Mouse (Mus musculus) adrenal gland, adult 10 weeks (tissue): ENCODE measurements around the gene Hist1h2ba. TPM values are rescaled to one million over a fixed set of nuclear protein-coding genes. Genes with fewer than 3 reads are reported as not detected.

ENCODE experiments used
- polyA plus RNA-seq: library from polyadenylated mRNA; stranded (reverse); fragments of 350-450 nt; fragmentation: Illumina TruSeq; extraction: RNeasy Lipid Tissue Mini Kit (QIAGEN cat#74804); gene quantifications from one replicate; pipeline ENCODE4 v1.2.3, GENCODE M21; 2014; ENCODE audit warnings: low read depth, low replicate concordance

The Hist1h2ba gene
- polyA plus RNA-seq, result not detected

DNA sequence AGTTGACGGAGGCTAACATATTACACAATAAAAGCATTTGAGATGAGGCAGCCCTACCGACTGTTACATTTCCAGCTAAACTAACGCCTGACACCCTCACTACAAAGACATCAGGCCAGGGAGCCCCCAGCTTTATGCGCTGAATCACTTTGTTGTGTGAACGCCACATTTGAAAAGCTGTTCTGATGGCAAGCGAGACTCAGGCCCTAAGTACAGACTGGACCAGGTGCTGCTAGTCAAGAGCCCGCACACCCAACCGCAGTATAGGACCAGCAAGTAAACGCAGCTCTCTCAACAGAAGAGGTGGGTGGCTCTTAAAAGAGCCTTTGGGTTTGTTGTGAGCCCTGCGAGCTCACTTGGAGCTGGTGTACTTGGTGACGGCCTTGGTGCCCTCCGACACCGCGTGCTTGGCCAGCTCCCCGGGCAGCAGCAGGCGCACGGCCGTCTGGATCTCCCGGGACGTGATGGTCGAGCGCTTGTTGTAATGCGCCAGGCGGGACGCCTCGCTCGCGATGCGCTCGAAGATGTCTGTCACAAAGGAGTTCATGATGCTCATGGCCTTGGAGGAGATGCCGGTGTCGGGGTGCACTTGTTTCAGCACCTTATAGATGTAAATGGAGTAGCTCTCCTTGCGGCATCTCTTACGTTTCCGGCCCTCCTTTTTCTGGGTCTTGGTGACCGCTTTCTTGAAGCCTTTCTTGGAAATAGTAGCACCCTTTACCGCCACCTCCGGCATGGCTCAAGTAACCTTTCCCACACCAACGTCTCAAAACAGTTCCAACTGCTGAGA lies at the start of gene Hist1h2ba:
TSS of gene Hist1h2ba (minus strand) at position 736 of the 790 bp plus-strand sequence.

DNA sequence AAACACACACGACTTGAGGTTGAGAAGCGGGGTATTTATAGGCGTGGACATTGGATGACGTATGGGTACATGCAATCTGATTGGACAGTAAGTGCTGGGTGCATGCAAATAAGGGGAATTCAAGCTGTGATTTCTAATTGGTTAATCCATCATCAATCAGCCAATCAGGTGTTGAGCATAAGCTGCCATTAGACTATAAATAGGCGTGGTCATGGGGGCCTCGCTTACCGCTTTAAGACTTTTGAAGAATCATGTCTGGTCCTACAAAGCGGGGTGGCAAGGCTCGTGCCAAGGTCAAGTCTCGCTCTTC lies 210 bp upstream of the Hist1h2ba start, which contains the start of gene Hist1h2aa:
TSS of gene Hist1h2aa (plus strand) at position 252 of the 310 bp plus-strand sequence.

DNA sequence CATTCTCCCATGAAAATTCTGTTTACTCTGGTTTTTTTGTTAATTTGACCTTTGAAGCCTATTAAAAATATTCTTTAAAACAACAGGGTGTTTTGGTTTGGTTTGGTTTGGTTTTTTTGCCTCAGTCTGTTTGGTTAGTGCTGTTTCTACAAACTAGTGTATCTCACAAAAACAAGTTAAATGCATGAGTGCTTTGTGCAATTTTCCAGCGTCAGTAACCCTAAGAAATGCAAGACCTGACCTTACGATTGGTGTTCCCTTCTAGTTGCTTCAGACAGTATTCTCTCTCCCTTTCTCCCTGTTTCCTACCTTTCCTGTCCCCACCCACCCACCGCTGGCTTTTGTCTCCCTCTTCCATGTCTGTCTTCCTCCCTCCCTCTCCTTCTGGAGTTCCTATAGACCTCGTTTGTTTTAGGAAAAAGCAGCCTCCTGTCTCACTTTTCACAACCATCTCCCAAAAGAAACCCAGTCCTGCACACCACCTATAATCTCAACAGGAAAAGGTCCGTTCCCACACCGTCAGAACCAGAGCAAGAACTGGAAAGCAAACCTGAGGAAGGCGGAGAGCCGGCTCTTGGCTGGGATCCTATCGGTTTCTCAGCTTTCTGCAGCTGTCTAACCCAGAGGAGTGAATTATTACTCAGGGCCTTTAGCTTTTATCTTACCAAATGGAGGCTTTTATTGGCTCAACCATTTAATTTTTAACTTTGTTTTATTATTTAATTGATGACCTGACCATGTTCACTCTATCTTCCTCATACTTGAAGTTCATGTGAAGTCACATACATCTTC lies 19.4 kb downstream of the Hist1h2ba start, which contains the start of gene Slc17a4:
TSS of gene Slc17a4 (minus strand) at position 634 of the 792 bp plus-strand sequence.

Other genes with a start within 250 kb of the Hist1h2ba start
- gene Hist1h2bc, start 250.0 kb downstream of the Hist1h2ba start, polyA plus RNA-seq, result 322 TPM
- gene Hist1h1t, start 238.3 kb downstream of the Hist1h2ba start, polyA plus RNA-seq, result not detected
- not detected for gene Hist1h4c, start 235.7 kb downstream of the Hist1h2ba start, polyA plus RNA-seq
- gene Hfe, start 223.3 kb downstream of the Hist1h2ba start, polyA plus RNA-seq, result 85.7 TPM
- 40.8 TPM for gene Hist1h1c, start 195.3 kb downstream of the Hist1h2ba start, polyA plus RNA-seq
- not detected for gene Hist1h3c, start 188.6 kb downstream of the Hist1h2ba start, polyA plus RNA-seq
- not detected for gene Hist1h2bb, start 187.4 kb downstream of the Hist1h2ba start, polyA plus RNA-seq
- gene Hist1h2ab, start 183.0 kb downstream of the Hist1h2ba start, polyA plus RNA-seq, result not detected
- gene Hist1h3b, start 181.9 kb downstream of the Hist1h2ba start, polyA plus RNA-seq, result not detected
- gene Hist1h4b, start 177.1 kb downstream of the Hist1h2ba start, polyA plus RNA-seq, result not detected
- not detected for gene Hist1h4a, start 172.9 kb downstream of the Hist1h2ba start, polyA plus RNA-seq
- gene Hist1h3a, start 171.8 kb downstream of the Hist1h2ba start, polyA plus RNA-seq, result not detected
- gene Hist1h1a, start 170.5 kb downstream of the Hist1h2ba start, polyA plus RNA-seq, result not detected
- gene Trim38, start 164.2 kb downstream of the Hist1h2ba start, polyA plus RNA-seq, result 0.99 TPM
- not detected for gene Slc17a2, start 127.2 kb downstream of the Hist1h2ba start, polyA plus RNA-seq
- gene Slc17a3, start 94.7 kb downstream of the Hist1h2ba start, polyA plus RNA-seq, result 0.64 TPM
- gene Slc17a1, start 66.4 kb downstream of the Hist1h2ba start, polyA plus RNA-seq, result not detected
- gene Slc17a4, start 19.1 kb downstream of the Hist1h2ba start, polyA plus RNA-seq, result 0.35 TPM
- gene Hist1h2aa, start 306 bp upstream of the Hist1h2ba start, polyA plus RNA-seq, result not detected
- gene Scgn, start 57.1 kb upstream of the Hist1h2ba start, polyA plus RNA-seq, result 9.7 TPM